Mouse (Mus musculus): ENCODE results near the gene Zfp456.
A peak's percentile ranks its signal among the peaks of the same experiment; 100 is the strongest.
"Not testable (repeated sequence)": the region's sequence is repeated elsewhere in the genome, so short reads cannot be mapped to it uniquely, and the experiment has no call there.

Gene Zfp456

GRCm38 (mm10) chr13:67375050-67375911 lies at the start of gene Zfp456, which contains the start of gene Gm28041:
Gene Zfp456, minus strand, starts transcription at chr13:67375810.
Gene Gm28041, minus strand, starts transcription at chr13:67375733.
- peak; percentile 63 for DNase-seq (ENCODE audit: low spot score)

GRCm38 (mm10) chr13:67422532-67422931 lies 46.9 kb upstream of the Zfp456 start:
- not testable (repeated sequence) for DNase-seq (ENCODE audit: low spot score)

- DNase-seq (ENCODE audit: low spot score) = peak; percentile 7
Observed at GRCm38 (mm10) chr13:67421207-67421857, 45.7 kb upstream of the Zfp456 start, which contains the start of gene Zfp459. Gene Zfp459, minus strand, starts transcription at chr13:67421418.

GRCm38 (mm10) chr13:67420558-67421206 lies 45.1 kb upstream of the Zfp456 start:
- DNase-seq (ENCODE audit: low spot score) = no peak

- no peak for DNase-seq (ENCODE audit: low spot score)
Observed at GRCm38 (mm10) chr13:67416811-67417210, 41.2 kb upstream of the Zfp456 start.

- DNase-seq (ENCODE audit: low spot score) = no peak
Observed at GRCm38 (mm10) chr13:67415759-67416158, 40.1 kb upstream of the Zfp456 start.

GRCm38 (mm10) chr13:67413634-67414033 lies 38.0 kb upstream of the Zfp456 start:
- DNase-seq (ENCODE audit: low spot score) = not testable (repeated sequence)

- DNase-seq (ENCODE audit: low spot score) = peak; percentile 57
Observed at GRCm38 (mm10) chr13:67399183-67399903, 23.7 kb upstream of the Zfp456 start, which contains the start of gene Zfp429. Gene Zfp429, minus strand, starts transcription at chr13:67399819.

GRCm38 (mm10) chr13:67376255-67376654 lies 645 bp upstream of the Zfp456 start:
- not testable (repeated sequence) for DNase-seq (ENCODE audit: low spot score)

GRCm38 (mm10) chr13:67360131-67360744 lies 15.4 kb downstream of the Zfp456 start, which contains the start of the genes Gm28044 and Zfp953:
Gene Gm28044, minus strand, starts transcription at chr13:67360536.
Gene Zfp953, minus strand, starts transcription at chr13:67360605.
- DNase-seq (ENCODE audit: low spot score) = peak; percentile 87

GRCm38 (mm10) chr13:67351854-67352253 lies 23.8 kb downstream of the Zfp456 start:
- no peak for DNase-seq (ENCODE audit: low spot score)

GRCm38 (mm10) chr13:67343422-67343821 lies 32.2 kb downstream of the Zfp456 start:
- no peak for DNase-seq (ENCODE audit: low spot score)

- DNase-seq (ENCODE audit: low spot score) = peak; percentile 2
Observed at GRCm38 (mm10) chr13:67332877-67333276, 42.7 kb downstream of the Zfp456 start.

GRCm38 (mm10) chr13:67332019-67332724 lies 43.4 kb downstream of the Zfp456 start, which contains the start of gene Zfp595:
Gene Zfp595, minus strand, starts transcription at chr13:67332570.
- DNase-seq (ENCODE audit: low spot score) = peak; percentile 86
